Mouse (Mus musculus): ENCODE results near the gene Mtus2. TPM values are rescaled to one million over a fixed set of nuclear protein-coding genes. Genes with fewer than 3 reads are reported as not detected.
"Not testable (repeated sequence)": the region's sequence is repeated elsewhere in the genome, so short reads cannot be mapped to it uniquely, and the experiment has no call there.

Mtus2 gene
- polyA plus RNA-seq, 1 experiment, result 10.6 TPM

- no peak for DNase-seq (ENCODE audit: low read depth)
These were observed 323.2 kb downstream of the Mtus2 start for GRCm38 (mm10) chr5:148280321-148280720.

GRCm38 (mm10) chr5:148282093-148282492 lies 325.0 kb downstream of the Mtus2 start:
- no peak for DNase-seq (ENCODE audit: low read depth)

GRCm38 (mm10) chr5:148282631-148283030 lies 325.5 kb downstream of the Mtus2 start:
- DNase-seq (ENCODE audit: low read depth), result no peak

- DNase-seq (ENCODE audit: low read depth), result no peak
These were observed 326.1 kb downstream of the Mtus2 start for GRCm38 (mm10) chr5:148283177-148283576.

GRCm38 (mm10) chr5:148283584-148283983 lies 326.5 kb downstream of the Mtus2 start:
- no peak for DNase-seq (ENCODE audit: low read depth)

GRCm38 (mm10) chr5:148287529-148287928 lies 330.4 kb downstream of the Mtus2 start:
- DNase-seq (ENCODE audit: low read depth), result no peak

GRCm38 (mm10) chr5:148288804-148289203 lies 331.7 kb downstream of the Mtus2 start:
- DNase-seq (ENCODE audit: low read depth), result no peak

DNA sequence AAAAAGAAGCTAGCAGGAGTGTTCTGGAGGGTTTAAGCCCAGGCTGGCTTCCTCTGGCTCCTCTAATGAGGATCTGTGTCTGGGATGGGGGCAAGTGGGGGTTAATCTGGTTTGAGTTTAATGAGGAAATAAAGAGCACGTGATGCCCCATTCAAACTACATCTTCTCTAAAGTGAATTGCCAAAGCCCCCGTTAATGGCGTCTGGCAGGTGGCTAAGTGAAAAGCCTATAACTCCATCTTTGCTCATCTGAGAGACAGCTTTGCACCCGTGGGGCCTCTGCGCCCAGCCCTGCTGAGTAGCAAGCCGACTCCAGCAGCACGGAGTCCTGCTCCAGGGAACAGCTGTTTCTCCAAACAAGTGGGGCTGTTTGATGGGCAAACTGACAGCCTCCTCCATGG lies 332.8 kb downstream of the Mtus2 start:
- DNase-seq (ENCODE audit: low read depth), result no peak

GRCm38 (mm10) chr5:148292862-148293261 lies 335.7 kb downstream of the Mtus2 start:
- DNase-seq (ENCODE audit: low read depth), result no peak

GRCm38 (mm10) chr5:148293346-148293745 lies 336.2 kb downstream of the Mtus2 start:
- no peak for DNase-seq (ENCODE audit: low read depth)

GRCm38 (mm10) chr5:148302968-148303367 lies 345.8 kb downstream of the Mtus2 start:
- no peak for DNase-seq (ENCODE audit: low read depth)

DNA sequence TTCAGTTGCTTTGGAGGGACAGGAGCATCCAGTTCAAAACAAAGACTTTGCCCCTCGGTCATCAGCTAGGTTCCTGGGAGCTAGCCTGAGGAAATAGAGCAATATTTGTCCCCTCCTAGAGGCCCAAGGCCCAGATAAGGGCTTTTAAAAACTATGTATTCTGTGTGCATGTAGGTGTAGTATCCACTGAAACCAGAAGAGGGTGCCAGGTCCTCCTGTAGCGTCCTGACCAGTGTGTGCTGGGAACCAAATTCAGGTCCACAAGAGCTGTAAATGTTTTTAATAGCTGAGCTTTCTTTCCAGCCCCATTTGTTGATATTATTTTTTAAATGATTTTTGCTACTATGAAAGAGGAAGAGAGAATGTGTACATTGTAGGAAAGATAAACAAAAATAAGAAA lies 347.0 kb downstream of the Mtus2 start:
- DNase-seq (ENCODE audit: low read depth), result no peak

- DNase-seq (ENCODE audit: low read depth), result no peak
These were observed 353.7 kb downstream of the Mtus2 start for GRCm38 (mm10) chr5:148310790-148311189.

DNA sequence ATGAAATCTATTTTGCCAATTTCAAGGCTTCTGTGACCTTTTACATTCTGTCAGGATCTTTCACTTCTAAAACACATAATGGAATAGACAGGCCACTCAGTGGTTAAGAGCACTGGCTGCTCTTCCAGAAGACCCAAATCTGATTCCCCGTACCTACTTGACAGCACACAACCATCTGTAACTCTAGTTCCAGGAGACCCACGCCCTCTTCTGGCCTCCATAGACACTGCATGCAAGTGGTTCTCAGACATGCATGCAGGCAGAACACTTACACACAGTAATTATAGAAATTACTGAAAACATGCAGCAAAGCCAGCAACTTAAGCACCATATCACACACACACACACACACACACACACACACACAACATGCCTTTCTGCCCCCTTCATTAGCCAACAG lies 355.3 kb downstream of the Mtus2 start:
- no peak for DNase-seq (ENCODE audit: low read depth)

GRCm38 (mm10) chr5:148314931-148315330 lies 357.8 kb downstream of the Mtus2 start:
- no peak for DNase-seq (ENCODE audit: low read depth)

DNA sequence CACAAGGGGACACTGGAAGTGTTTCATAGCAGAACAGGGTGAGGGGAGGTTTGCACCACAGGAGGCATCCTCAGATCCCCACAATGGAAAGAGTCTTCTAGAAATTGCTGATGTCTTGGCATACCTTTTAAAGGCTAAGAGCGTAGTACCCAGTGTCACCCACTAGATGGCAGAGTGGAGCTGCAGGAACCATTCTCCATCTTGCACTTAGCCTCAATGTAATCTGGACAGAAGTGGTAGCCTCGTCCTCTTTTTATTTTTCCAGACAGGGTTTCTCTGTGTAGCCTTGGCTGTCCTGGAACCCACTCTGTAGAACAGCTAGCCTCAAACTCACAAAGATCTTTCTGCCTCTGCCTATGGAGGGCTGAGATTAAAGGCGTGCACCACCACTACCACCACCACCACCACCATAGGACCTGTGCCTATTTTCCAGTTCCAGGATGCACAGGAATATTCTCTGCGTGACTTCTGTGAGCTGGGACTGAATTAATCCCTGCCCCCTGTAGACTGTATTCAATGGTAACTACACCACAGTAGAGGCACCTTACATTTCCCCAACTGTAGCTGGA lies 368.3 kb downstream of the Mtus2 start:
- DNase-seq (ENCODE audit: low read depth), result no peak

DNA sequence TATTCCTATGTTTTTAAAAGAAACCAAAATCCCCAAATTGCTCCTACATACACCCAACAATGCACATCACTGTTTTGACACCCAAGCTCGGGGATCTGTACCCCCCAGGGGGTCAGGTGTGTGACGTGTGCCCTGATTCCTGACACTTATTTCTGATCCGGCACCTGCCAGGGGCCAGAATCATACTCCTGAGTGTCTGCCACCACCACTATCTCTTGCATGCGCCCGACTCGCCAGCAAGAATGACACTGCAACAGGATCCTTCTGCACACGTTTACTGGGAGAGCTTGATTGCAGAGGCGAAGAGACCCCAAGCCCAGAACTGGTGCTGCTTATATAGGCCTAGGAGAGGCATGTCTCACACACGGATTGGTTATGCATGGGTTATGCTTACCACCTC lies 369.2 kb downstream of the Mtus2 start:
- DNase-seq (ENCODE audit: low read depth), result not testable (repeated sequence)

GRCm38 (mm10) chr5:148328982-148329381 lies 371.9 kb downstream of the Mtus2 start:
- DNase-seq (ENCODE audit: low read depth), result no peak

DNA sequence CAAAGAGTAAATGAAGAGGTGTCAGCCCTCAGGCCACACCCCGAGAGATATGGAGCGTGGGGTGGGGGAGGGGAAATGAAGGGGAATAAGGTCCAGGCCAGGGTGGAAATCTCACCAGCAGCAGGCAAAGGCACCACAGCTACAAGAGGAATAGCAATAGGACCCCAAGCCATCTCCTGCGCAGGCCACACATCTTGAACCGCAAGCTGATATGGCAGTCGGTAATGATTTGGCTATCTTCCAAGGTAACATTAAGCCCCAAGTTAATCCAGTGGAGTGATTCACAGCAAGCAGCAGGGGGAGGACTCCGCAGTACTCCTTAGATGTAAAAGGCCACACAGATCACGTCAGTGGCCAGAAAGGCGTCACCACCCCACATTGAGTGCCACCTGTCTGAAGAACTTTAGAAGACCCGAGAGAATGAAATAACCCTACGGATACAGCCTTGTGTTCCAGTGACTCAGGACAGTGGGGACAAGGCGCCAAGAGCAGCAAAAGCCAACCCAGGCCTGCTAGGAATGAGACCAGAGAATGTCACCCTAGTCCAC lies 374.2 kb downstream of the Mtus2 start:
- no peak for DNase-seq (ENCODE audit: low read depth)

- no peak for DNase-seq (ENCODE audit: low read depth)
These were observed 375.0 kb downstream of the Mtus2 start for GRCm38 (mm10) chr5:148331926-148332621.

GRCm38 (mm10) chr5:148332622-148332974 lies 375.5 kb downstream of the Mtus2 start:
- DNase-seq (ENCODE audit: low read depth), result no peak

- DNase-seq (ENCODE audit: low read depth), result no peak
These were observed 382.0 kb downstream of the Mtus2 start for GRCm38 (mm10) chr5:148339126-148339525.

DNA sequence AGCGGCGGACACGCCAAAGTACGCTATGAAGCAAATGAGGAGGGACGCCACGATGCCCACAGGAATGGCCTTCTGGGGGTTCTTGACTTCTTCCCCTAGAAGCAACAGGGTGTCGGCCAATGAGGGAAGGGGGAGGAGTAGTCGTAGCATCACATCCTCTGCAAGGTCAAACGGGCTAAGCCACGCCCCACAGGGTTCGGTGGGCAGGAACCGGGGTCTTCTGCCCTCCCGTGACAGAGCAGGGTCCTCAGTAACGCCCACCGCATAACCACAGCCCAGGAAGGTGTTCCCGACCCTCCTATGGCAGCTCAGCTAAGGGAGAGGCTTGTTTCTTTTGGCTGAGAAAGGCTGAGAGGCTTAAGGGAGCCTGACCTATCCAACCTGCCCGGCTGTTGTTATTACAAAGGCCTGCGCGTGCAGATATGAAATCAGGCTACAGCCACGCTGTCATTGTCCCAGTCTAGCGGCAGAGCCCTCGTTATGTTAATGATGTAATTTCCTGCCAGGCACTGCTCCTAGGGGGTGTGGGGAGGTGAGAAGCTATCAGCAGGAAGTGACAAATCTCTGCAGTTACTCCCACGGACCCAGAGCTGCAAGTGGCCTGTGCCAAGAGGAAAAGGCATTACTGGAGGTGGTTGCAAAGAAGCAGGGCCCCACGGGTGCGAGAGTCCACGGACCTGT lies 385.1 kb downstream of the Mtus2 start:
- DNase-seq (ENCODE audit: low read depth), result no peak
